Comparison of ENCODE assay signal across 24 mouse cellular contexts in the genomic region with DNA sequence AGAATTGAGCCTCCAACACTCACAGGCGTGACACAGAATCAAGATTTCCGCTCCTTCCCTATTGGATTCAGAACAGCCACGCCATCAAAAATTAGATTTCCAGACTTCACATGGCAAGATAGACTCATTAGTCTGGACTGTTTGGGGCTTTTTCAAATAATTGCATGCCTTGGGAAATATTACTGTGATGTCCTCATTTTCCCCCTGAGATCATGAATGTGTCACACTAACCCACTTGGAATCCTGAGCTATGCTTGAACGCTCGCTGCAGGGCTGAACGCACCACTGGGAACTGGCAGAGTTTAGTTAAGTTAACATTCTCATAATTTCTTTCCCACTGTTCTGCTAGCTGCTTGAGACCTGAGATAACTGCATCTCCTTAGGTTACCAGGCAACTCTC.
DNase-seq lines count a peak whose midpoint lies in the region; ATAC-seq and TF ChIP-seq lines count a peak whose summit lies in the region.
"Had no signal": no experiment of that assay in that cellular context is flagged by ENCODE, and none has a peak within 500 bp of the region (broad histone marks: within the 10 kb centered on the region; RNA-seq: fewer than 3 reads in every experiment).

No protein-coding gene starts in this region.

- TF ChIP-seq CTCF in Patski (IDR thresholded peaks at IDR 0.05) = no peak
- TF ChIP-seq CTCF in thymus, adult 2 months (IDR thresholded peaks at IDR 0.05; ENCODE audit: borderline replicate concordance, control insufficient read depth, extremely low read depth, insufficient read depth, low read length, poor library complexity) = no peak

- no peak overlapping the region for H3K4me2 ChIP-seq in hindbrain, embryonic 14.5 days (replicated peaks)
- no peak overlapping the region for H3K4me2 ChIP-seq in hindbrain, embryonic 11.5 days (replicated peaks; ENCODE audit: low read depth, low read length)
- no peak overlapping the region for H3K4me2 ChIP-seq in limb, embryonic 12.5 days
- H3K4me2 ChIP-seq: embryonic facial prominence, embryonic 12.5 days; hindbrain, embryonic 15.5 days; liver, embryonic 12.5 days; neural tube, embryonic 12.5 days had no signal

- H3K9ac ChIP-seq in hindbrain, embryonic 14.5 days = no peak overlapping the region
- H3K9ac ChIP-seq in hindbrain, embryonic 11.5 days (ENCODE audit: low read depth, low read length) = no peak overlapping the region
- H3K9ac ChIP-seq in limb, embryonic 12.5 days (replicated peaks) = no peak overlapping the region
- H3K9ac ChIP-seq: embryonic facial prominence, embryonic 12.5 days; hindbrain, embryonic 15.5 days; liver, embryonic 12.5 days; neural tube, embryonic 12.5 days had no signal

- in situ Hi-C loops in Patski (cut with MboI; ENCODE audit: low pct_unique_long_range_greater_than_20kb) = loop anchor here (10.0 kb wide), 1 partner anchor 155 kb away; no protein-coding TSS in a partner anchor

- H3K4me1 ChIP-seq in hindbrain, embryonic 14.5 days (replicated peaks; ENCODE audit: control insufficient read depth, insufficient read depth, low read length) = peaks cover 21% of the 10 kb centered on the region
- peaks cover 12% of the 10 kb centered on the region for H3K4me1 ChIP-seq in hindbrain, embryonic 11.5 days (replicated peaks; ENCODE audit: control insufficient read depth, insufficient read depth, low read length)
- H3K4me1 ChIP-seq in limb, embryonic 12.5 days (replicated peaks) = peaks cover 32% of the 10 kb centered on the region
- H3K4me1 ChIP-seq in limb, embryonic 10.5 days = peaks cover 41% of the 10 kb centered on the region
- no peaks in the 10 kb centered on the region for H3K4me1 ChIP-seq in thymus, adult 2 months (replicated peaks; ENCODE audit: control insufficient read depth, insufficient read depth, low read length)

- H3K27ac ChIP-seq in hindbrain, embryonic 14.5 days = no peak overlapping the region
- no peak overlapping the region for H3K27ac ChIP-seq in hindbrain, embryonic 11.5 days (ENCODE audit: low read depth, low read length)
- peak overlapping the region; percentile 41; the same call in 1 of the 2 replicates for H3K27ac ChIP-seq in limb, embryonic 12.5 days
- H3K27ac ChIP-seq in limb, embryonic 10.5 days = no peak overlapping the region
- H3K27ac ChIP-seq in thymus, adult 2 months (ENCODE audit: control insufficient read depth, insufficient read depth, low read length) = no peak overlapping the region
- H3K27ac ChIP-seq: embryonic facial prominence, embryonic 12.5 days; hindbrain, embryonic 15.5 days; kidney, postnatal 0 days; liver, embryonic 12.5 days; neural tube, embryonic 12.5 days; stomach, postnatal 0 days had no signal

- H3K4me3 ChIP-seq in hindbrain, embryonic 14.5 days (replicated peaks; ENCODE audit: low read length) = no peak overlapping the region
- no peak overlapping the region for H3K4me3 ChIP-seq in hindbrain, embryonic 11.5 days (ENCODE audit: low read depth, low read length)
- H3K4me3 ChIP-seq in limb, embryonic 12.5 days (replicated peaks) = no peak overlapping the region
- H3K4me3 ChIP-seq in limb, embryonic 10.5 days = no peak overlapping the region
- no peak overlapping the region for H3K4me3 ChIP-seq in thymus, adult 2 months (ENCODE audit: control insufficient read depth, insufficient read depth, low read length)
- H3K4me3 ChIP-seq: embryonic facial prominence, embryonic 12.5 days; erythroblast, embryonic 14.5 days; hindbrain, embryonic 15.5 days; liver, embryonic 12.5 days; neural tube, embryonic 12.5 days had no signal

- H3K9me3 ChIP-seq in hindbrain, embryonic 14.5 days (ENCODE audit: control insufficient read depth, low read length) = no peaks in the 10 kb centered on the region
- H3K9me3 ChIP-seq in hindbrain, embryonic 11.5 days (ENCODE audit: control insufficient read depth, low read length) = no peaks in the 10 kb centered on the region
- no peaks in the 10 kb centered on the region for H3K9me3 ChIP-seq in limb, embryonic 12.5 days
- no peaks in the 10 kb centered on the region for H3K9me3 ChIP-seq in limb, embryonic 10.5 days (replicated peaks)
- H3K9me3 ChIP-seq: embryonic facial prominence, embryonic 12.5 days; hindbrain, embryonic 15.5 days; liver, embryonic 12.5 days; neural tube, embryonic 12.5 days had no signal

- 66% methylated on average over 6 of the region's 6 CpGs for WGBS in hindbrain, embryonic 14.5 days
- WGBS in hindbrain, embryonic 11.5 days = 82% methylated on average over 6 of the region's 6 CpGs
- WGBS in limb, embryonic 12.5 days = 82% methylated on average over 6 of the region's 6 CpGs
- 92% methylated on average over 6 of the region's 6 CpGs for WGBS in limb, embryonic 10.5 days
- 90% methylated on average over 6 of the region's 6 CpGs for WGBS in thymus, adult 2 months

- CTCF ChIA-PET in Patski (lab: Charles Lee) = interaction anchor here (1.1 kb wide), 1 partner anchor 129 kb away, joined by 3 read pairs; no protein-coding TSS in a partner anchor

- H3K36me3 ChIP-seq in hindbrain, embryonic 14.5 days (replicated peaks; ENCODE audit: control insufficient read depth, insufficient read depth) = no peaks in the 10 kb centered on the region
- no peaks in the 10 kb centered on the region for H3K36me3 ChIP-seq in hindbrain, embryonic 11.5 days (ENCODE audit: control insufficient read depth, insufficient read depth, low read length)
- no peaks in the 10 kb centered on the region for H3K36me3 ChIP-seq in limb, embryonic 12.5 days
- no peaks in the 10 kb centered on the region for H3K36me3 ChIP-seq in limb, embryonic 10.5 days
- H3K36me3 ChIP-seq in thymus, adult 2 months (ENCODE audit: control insufficient read depth, insufficient read depth, low read length) = no peaks in the 10 kb centered on the region
- H3K36me3 ChIP-seq: embryonic facial prominence, embryonic 12.5 days; hindbrain, embryonic 15.5 days; liver, embryonic 12.5 days; neural tube, embryonic 12.5 days had no signal

- no peaks in the 10 kb centered on the region for H3K27me3 ChIP-seq in hindbrain, embryonic 14.5 days (ENCODE audit: control insufficient read depth, insufficient read depth, low read length)
- 0 out of 2 replicates have a peak, but pooled peaks cover 2% of the 10 kb centered on the region for H3K27me3 ChIP-seq in hindbrain, embryonic 11.5 days (ENCODE audit: control insufficient read depth, insufficient read depth, low read length)
- peaks cover 39% of the 10 kb centered on the region for H3K27me3 ChIP-seq in limb, embryonic 12.5 days
- peaks cover 50% of the 10 kb centered on the region for H3K27me3 ChIP-seq in limb, embryonic 10.5 days (ENCODE audit: low read depth, poor library complexity, severe bottlenecking)
- H3K27me3 ChIP-seq in Patski = no peaks in the 10 kb centered on the region
- no peaks in the 10 kb centered on the region for H3K27me3 ChIP-seq in thymus, adult 2 months (ENCODE audit: control insufficient read depth, insufficient read depth, low read length)
- H3K27me3 ChIP-seq: hindbrain, embryonic 15.5 days; neural tube, embryonic 12.5 days had no signal

- ATAC-seq in hindbrain, embryonic 14.5 days (ENCODE audit: low FRiP score) = no peak
- ATAC-seq in hindbrain, embryonic 11.5 days (ENCODE audit: low FRiP score) = no peak
- ATAC-seq in limb, embryonic 12.5 days (ENCODE audit: insufficient number of reproducible peaks, insufficient read depth, low FRiP score, low TSS enrichment, low read depth) = no peak
- peak; percentile 49 for ATAC-seq in Patski
- ATAC-seq: forebrain, embryonic 16.5 days; intestine, embryonic 16.5 days; liver, embryonic 12.5 days had no signal

- POLR2A ChIA-PET in Patski (lab: Charles Lee) = interaction anchor here (0.6 kb wide), 1 partner anchor 287 kb away, joined by 6 read pairs; no protein-coding TSS in a partner anchor

- DNase-seq in hindbrain, embryonic 14.5 days (ENCODE audit: low spot score) = peak; percentile 28
- no peak for DNase-seq in hindbrain, embryonic 11.5 days (ENCODE audit: low spot score)
- DNase-seq in limb, embryonic 10.5 days (ENCODE audit: low spot score) = no peak
- DNase-seq in Patski (ENCODE audit: low read depth, low spot score) = peak; percentile 93
- DNase-seq in fibroblast of lung, adult 2 months (ENCODE audit: low read depth) = peak; percentile 71
- no peak for DNase-seq in thymus, adult 2 months
- DNase-seq: adrenal gland, postnatal 36 days; cerebellum, postnatal 10 days; gastrocnemius, postnatal 14 days; heart, adult 11 months; lung, adult 18-20 months; lung, postnatal 14 days; midbrain, embryonic 14.5 days; right cerebral cortex, postnatal 14 days had no signal

- TF ChIP-seq POLR2A in thymus, adult 2 months (IDR thresholded peaks at IDR 0.05; ENCODE audit: control insufficient read depth, extremely low read depth, insufficient read depth, low read length, poor library complexity) = no peak

Comparison
In these comparisons a context has a peak if more than half of its experiments do, and no peak if none do; other contexts are left out.
1. DNase-seq: peak in hindbrain, embryonic 14.5 days (single experiment), Patski (single experiment) and fibroblast of lung, adult 2 months (single experiment); none in hindbrain, embryonic 11.5 days (single experiment), limb, embryonic 10.5 days (single experiment) and thymus, adult 2 months (single experiment).